Mouse (Mus musculus) lung, postnatal 14 days (tissue): ENCODE data around the gene C1galt1c1.

Experiments used
- DNase-seq: peaks from one replicate; pipeline ENCODE4 v3.0.0; 2021

The C1galt1c1 gene

GRCm38 (mm10) chrX:38634801-38635637 is at the start of gene C1galt1c1:
C1galt1c1 (minus strand) TSS chrX:38635087.
- peak; percentile 89 for DNase-seq

- no peak for DNase-seq
Measured at GRCm38 (mm10) chrX:38681972-38682371, 47.1 kb upstream of the C1galt1c1 start.

- DNase-seq = no peak
Measured at GRCm38 (mm10) chrX:38669111-38669903, 34.4 kb upstream of the C1galt1c1 start.

- DNase-seq = no peak
Measured at GRCm38 (mm10) chrX:38656206-38656883, 21.5 kb upstream of the C1galt1c1 start.

GRCm38 (mm10) chrX:38654681-38655080 is 19.8 kb upstream of the C1galt1c1 start:
- no peak for DNase-seq

- no peak for DNase-seq
Measured at GRCm38 (mm10) chrX:38653181-38653580, 18.3 kb upstream of the C1galt1c1 start.

GRCm38 (mm10) chrX:38651167-38651566 is 16.3 kb upstream of the C1galt1c1 start:
- DNase-seq = no peak

GRCm38 (mm10) chrX:38650404-38651039 is 15.6 kb upstream of the C1galt1c1 start:
- DNase-seq = no peak

GRCm38 (mm10) chrX:38642183-38642582 is 7.3 kb upstream of the C1galt1c1 start:
- no peak for DNase-seq

GRCm38 (mm10) chrX:38641435-38641834 is 6.5 kb upstream of the C1galt1c1 start:
- no peak for DNase-seq

GRCm38 (mm10) chrX:38635638-38635931 is 698 bp upstream of the C1galt1c1 start:
- no peak for DNase-seq

- peak; percentile 4 for DNase-seq
Measured at GRCm38 (mm10) chrX:38600995-38601369, 33.9 kb downstream of the C1galt1c1 start.

- DNase-seq = peak; percentile 69
Measured at GRCm38 (mm10) chrX:38600177-38600994, 34.5 kb downstream of the C1galt1c1 start, which contains the start of gene Mcts1. Mcts1 (plus strand) TSS chrX:38600578.

GRCm38 (mm10) chrX:38593180-38593889 is 41.6 kb downstream of the C1galt1c1 start:
- DNase-seq = no peak

- no peak for DNase-seq
Measured at GRCm38 (mm10) chrX:38591749-38592148, 43.1 kb downstream of the C1galt1c1 start.

GRCm38 (mm10) chrX:38589827-38590226 is 45.1 kb downstream of the C1galt1c1 start:
- no peak for DNase-seq

- no peak for DNase-seq
Measured at GRCm38 (mm10) chrX:38583261-38583660, 51.6 kb downstream of the C1galt1c1 start.

GRCm38 (mm10) chrX:38581140-38581539 is 53.7 kb downstream of the C1galt1c1 start:
- no peak for DNase-seq
